Mouse (Mus musculus): ENCODE data around the gene Cog5. TPM values are rescaled to one million over a fixed set of nuclear protein-coding genes. Genes with fewer than 3 reads are reported as not detected.

The Cog5 gene
- polyA plus RNA-seq, 1 experiment from 2014 or later = 41.1 TPM

DNA sequence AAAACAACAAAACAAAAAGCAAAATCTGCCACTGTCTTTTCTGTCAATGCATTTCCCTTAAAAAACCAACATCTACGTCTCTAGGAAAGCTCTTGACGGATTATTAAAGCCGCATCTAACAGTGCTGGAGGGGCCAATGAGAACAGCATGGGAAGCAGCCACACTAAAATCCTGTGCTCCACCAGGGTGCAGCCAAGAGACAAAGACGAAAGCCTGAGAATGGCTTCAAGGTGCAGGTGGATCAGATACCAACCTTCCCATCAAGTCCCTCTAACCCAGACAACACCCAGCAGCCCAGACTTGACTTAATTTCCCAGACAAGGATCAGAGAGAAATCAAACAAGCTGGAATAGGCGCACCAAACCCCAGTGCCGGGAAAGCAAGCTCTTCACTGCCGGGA lies 321.9 kb downstream of the Cog5 start:
- DNase-seq (ENCODE audit: low spot score) = no peak
- H3K4me2 ChIP-seq (replicated peaks; ENCODE audit: low read depth, low read length) = no peak overlapping the region
- no peak overlapping the region for H3K4me3 ChIP-seq (ENCODE audit: low read depth, low read length)
- no peak overlapping the region for H3K9ac ChIP-seq (ENCODE audit: low read depth, low read length)
- H3K27ac ChIP-seq (ENCODE audit: low read depth, low read length) = no peak overlapping the region
- no peaks in the 10 kb centered on the region for H3K36me3 ChIP-seq (ENCODE audit: control insufficient read depth, insufficient read depth, low read length)
- H3K4me1 ChIP-seq (replicated peaks; ENCODE audit: control insufficient read depth, insufficient read depth, low read length) = no peaks in the 10 kb centered on the region
- WGBS = 64% methylated on average over 7 of the region's 7 CpGs
- H3K9me3 ChIP-seq (ENCODE audit: control insufficient read depth, low read length) = no peaks in the 10 kb centered on the region
- no peaks in the 10 kb centered on the region for H3K27me3 ChIP-seq (ENCODE audit: control insufficient read depth, insufficient read depth, low read length)
- ATAC-seq (ENCODE audit: low FRiP score) = no peak

DNA sequence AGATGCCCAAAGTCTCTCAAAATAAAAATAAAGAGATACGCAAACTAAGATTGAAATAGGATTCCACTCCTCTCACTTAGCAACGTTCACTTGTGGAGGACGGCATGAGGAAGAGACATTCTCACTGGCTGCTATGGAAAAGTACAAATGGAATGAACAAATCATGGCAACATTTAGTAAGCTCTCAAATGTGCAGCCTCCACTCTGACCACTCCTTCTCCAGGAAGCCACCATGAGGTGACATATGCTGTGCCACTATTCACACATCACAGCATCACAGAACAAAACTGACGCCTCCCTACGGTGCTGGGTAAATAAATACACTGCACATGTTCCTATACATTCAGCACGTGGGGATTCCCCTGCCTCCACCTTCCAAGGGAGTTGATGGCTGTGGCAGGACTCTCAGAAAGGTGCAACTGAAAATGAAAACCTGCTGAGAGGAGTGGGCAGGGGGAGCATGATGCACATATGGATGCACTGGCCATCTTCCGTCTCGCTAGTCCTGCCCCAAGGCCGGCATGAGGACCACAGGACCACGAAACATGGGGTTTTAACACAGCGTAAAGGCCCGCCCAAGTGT lies 323.0 kb downstream of the Cog5 start:
- 62% methylated on average over 12 of the region's 12 CpGs for WGBS
- Histone ChIP-seq H3K27ac (ENCODE audit: low read depth, low read length) (no peak overlapping the region), H3K4me3 (ENCODE audit: low read depth, low read length) (no peak overlapping the region), H3K4me2 (replicated peaks; ENCODE audit: low read depth, low read length) (no peak overlapping the region), H3K27me3 (ENCODE audit: control insufficient read depth, insufficient read depth, low read length) (no peaks in the 10 kb centered on the region), H3K4me1 (replicated peaks; ENCODE audit: control insufficient read depth, insufficient read depth, low read length) (no peaks in the 10 kb centered on the region), H3K9me3 (ENCODE audit: control insufficient read depth, low read length) (no peaks in the 10 kb centered on the region), H3K9ac (ENCODE audit: low read depth, low read length) (no peak overlapping the region), H3K36me3 (ENCODE audit: control insufficient read depth, insufficient read depth, low read length) (no peaks in the 10 kb centered on the region)
- no peak for DNase-seq (ENCODE audit: low spot score)
- ATAC-seq (ENCODE audit: low FRiP score) = no peak

DNA sequence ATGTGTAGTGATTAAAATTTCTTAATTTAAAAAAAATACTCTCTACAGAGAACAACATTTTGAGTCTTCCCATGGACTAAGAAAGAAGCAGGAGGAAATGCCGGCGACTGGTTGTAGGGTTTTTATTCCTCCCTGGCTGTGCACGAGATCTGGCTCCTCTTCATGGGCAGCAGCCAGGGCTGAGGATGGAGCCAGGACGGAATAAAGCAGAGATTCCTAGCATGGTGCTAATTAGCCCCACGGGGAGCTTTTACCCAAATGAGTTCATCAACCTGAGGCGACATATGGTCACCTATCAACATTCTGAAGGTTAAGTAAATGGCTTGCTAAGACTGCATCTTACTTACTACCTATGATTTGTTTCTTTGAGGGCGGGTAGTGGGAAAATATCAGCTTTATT lies 328.6 kb downstream of the Cog5 start:
- no peak overlapping the region for H3K4me2 ChIP-seq (replicated peaks; ENCODE audit: low read depth, low read length)
- whole genome bisulfite sequencing = 63% methylated on average over 7 of the region's 7 CpGs
- no peaks in the 10 kb centered on the region for H3K4me1 ChIP-seq (replicated peaks; ENCODE audit: control insufficient read depth, insufficient read depth, low read length)
- no peak overlapping the region for H3K27ac ChIP-seq (ENCODE audit: low read depth, low read length)
- H3K36me3 ChIP-seq (ENCODE audit: control insufficient read depth, insufficient read depth, low read length) = no peaks in the 10 kb centered on the region
- no peak overlapping the region for H3K9ac ChIP-seq (ENCODE audit: low read depth, low read length)
- ATAC-seq (ENCODE audit: low FRiP score) = no peak
- no peaks in the 10 kb centered on the region for H3K9me3 ChIP-seq (ENCODE audit: control insufficient read depth, low read length)
- H3K27me3 ChIP-seq (ENCODE audit: control insufficient read depth, insufficient read depth, low read length) = no peaks in the 10 kb centered on the region
- DNase-seq (ENCODE audit: low spot score) = no peak
- H3K4me3 ChIP-seq (ENCODE audit: low read depth, low read length) = no peak overlapping the region

DNA sequence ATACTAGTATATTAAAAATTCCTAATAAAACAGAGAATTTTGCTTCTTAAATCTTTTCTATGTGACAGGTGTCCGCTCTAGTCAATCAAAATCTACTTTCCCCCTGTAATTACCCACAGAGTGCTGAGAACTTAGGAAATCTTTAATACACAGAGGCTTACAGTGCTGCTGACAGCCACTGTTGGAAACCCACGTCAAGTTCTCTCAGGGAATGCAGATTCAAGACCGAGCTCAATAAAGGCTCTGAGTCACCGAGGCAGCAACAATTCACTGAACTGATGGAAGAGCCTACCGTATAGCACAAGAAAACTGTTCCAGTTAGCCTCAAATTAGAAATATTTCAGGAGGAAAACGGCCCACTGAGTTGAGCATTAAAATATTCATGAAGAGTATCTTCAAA lies 329.1 kb downstream of the Cog5 start:
- Histone ChIP-seq H3K27me3 (ENCODE audit: control insufficient read depth, insufficient read depth, low read length) (no peaks in the 10 kb centered on the region), H3K9ac (ENCODE audit: low read depth, low read length) (no peak overlapping the region), H3K4me3 (ENCODE audit: low read depth, low read length) (no peak overlapping the region), H3K27ac (ENCODE audit: low read depth, low read length) (no peak overlapping the region), H3K9me3 (ENCODE audit: control insufficient read depth, low read length) (no peaks in the 10 kb centered on the region), H3K4me2 (replicated peaks; ENCODE audit: low read depth, low read length) (no peak overlapping the region), H3K4me1 (replicated peaks; ENCODE audit: control insufficient read depth, insufficient read depth, low read length) (no peaks in the 10 kb centered on the region), H3K36me3 (ENCODE audit: control insufficient read depth, insufficient read depth, low read length) (no peaks in the 10 kb centered on the region)
- 71% methylated on average over 6 of the region's 6 CpGs for WGBS
- ATAC-seq (ENCODE audit: low FRiP score) (no peak), DNase-seq (ENCODE audit: low spot score) (no peak)

DNA sequence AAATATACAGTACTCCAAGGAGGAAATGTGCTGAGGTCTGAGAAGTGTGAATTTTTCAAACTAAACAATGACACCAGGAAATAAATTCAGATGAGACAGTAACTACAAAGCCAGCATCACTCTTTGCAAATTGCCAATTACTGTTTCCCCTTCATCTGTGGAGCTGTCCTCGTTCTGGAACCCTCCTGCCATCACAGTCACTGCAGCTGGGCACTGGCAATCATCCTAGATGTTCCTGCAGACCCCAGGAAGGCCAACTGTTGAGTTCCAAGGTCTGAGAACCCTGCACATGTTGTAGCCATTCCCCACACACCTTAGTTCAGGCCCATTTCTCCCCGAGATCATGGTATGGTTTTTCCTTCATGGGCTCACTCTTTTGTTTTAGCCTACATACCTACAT lies 329.5 kb downstream of the Cog5 start:
- no peaks in the 10 kb centered on the region for H3K4me1 ChIP-seq (replicated peaks; ENCODE audit: control insufficient read depth, insufficient read depth, low read length)
- H3K9ac ChIP-seq (ENCODE audit: low read depth, low read length) = no peak overlapping the region
- no peak for DNase-seq (ENCODE audit: low spot score)
- ATAC-seq (ENCODE audit: low FRiP score) = no peak
- H3K9me3 ChIP-seq (ENCODE audit: control insufficient read depth, low read length) = no peaks in the 10 kb centered on the region
- no peak overlapping the region for H3K4me3 ChIP-seq (ENCODE audit: low read depth, low read length)
- H3K27ac ChIP-seq (ENCODE audit: low read depth, low read length) = no peak overlapping the region
- H3K4me2 ChIP-seq (replicated peaks; ENCODE audit: low read depth, low read length) = no peak overlapping the region
- no peaks in the 10 kb centered on the region for H3K36me3 ChIP-seq (ENCODE audit: control insufficient read depth, insufficient read depth, low read length)
- 62% methylated on average over 2 of the region's 2 CpGs for WGBS
- no peaks in the 10 kb centered on the region for H3K27me3 ChIP-seq (ENCODE audit: control insufficient read depth, insufficient read depth, low read length)

DNA sequence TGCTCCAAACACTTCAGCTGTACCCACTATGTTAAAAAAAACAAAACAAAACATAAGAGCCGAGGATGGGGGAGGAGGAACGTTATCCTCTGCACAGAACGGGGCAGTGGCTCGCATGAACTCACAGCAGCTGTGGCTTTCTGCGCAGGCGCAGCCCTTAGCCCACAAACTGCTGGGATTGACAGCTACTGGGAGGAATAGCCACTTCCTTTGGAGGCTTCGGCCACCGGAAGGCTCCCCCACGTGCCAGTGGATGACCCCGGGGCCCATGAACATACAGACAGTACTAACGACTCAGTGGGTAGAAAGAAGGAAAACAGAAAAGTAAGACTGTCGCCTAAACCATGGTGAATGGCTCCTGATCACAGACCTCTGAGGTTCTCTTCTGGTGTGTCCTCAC lies 330.0 kb downstream of the Cog5 start:
- H3K36me3 ChIP-seq (ENCODE audit: control insufficient read depth, insufficient read depth, low read length) = no peaks in the 10 kb centered on the region

DNA sequence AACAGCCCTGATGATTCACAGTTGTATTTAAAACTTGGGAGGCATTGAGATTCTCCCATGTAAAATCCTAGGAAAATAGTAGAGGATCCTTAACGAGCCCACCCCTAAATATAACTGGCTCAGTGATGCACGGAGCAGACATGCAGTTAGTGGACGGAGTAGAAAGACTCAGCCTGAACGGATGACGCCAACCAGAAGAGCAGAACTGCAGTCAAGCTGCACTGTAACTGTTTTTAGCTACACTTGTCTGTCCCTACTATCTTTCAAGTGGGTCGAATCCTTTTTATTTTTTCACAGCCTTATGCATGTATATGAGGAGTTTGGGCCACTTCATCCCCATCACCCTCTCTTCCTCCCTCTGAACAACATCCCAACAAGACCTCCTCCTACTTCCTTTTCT lies 331.1 kb downstream of the Cog5 start:
- Histone ChIP-seq H3K36me3 (ENCODE audit: control insufficient read depth, insufficient read depth, low read length) (no peaks in the 10 kb centered on the region), H3K4me3 (ENCODE audit: low read depth, low read length) (no peak overlapping the region), H3K27ac (ENCODE audit: low read depth, low read length) (no peak overlapping the region), H3K4me2 (replicated peaks; ENCODE audit: low read depth, low read length) (no peak overlapping the region), H3K9ac (ENCODE audit: low read depth, low read length) (no peak overlapping the region), H3K4me1 (replicated peaks; ENCODE audit: control insufficient read depth, insufficient read depth, low read length) (no peaks in the 10 kb centered on the region), H3K9me3 (ENCODE audit: control insufficient read depth, low read length) (no peaks in the 10 kb centered on the region), H3K27me3 (ENCODE audit: control insufficient read depth, insufficient read depth, low read length) (no peaks in the 10 kb centered on the region)
- no peak for ATAC-seq (ENCODE audit: low FRiP score)
- WGBS = 92% methylated on average over 6 of the region's 6 CpGs
- no peak for DNase-seq (ENCODE audit: low spot score)

More for the DNA sequence above, 330.0 kb downstream of the Cog5 start:
- no peaks in the 10 kb centered on the region for H3K27me3 ChIP-seq (ENCODE audit: control insufficient read depth, insufficient read depth, low read length)
- no peaks in the 10 kb centered on the region for H3K4me1 ChIP-seq (replicated peaks; ENCODE audit: control insufficient read depth, insufficient read depth, low read length)
- H3K27ac ChIP-seq (ENCODE audit: low read depth, low read length) = no peak overlapping the region
- WGBS = 62% methylated on average over 12 of the region's 12 CpGs
- H3K4me3 ChIP-seq (ENCODE audit: low read depth, low read length) = no peak overlapping the region
- no peak overlapping the region for H3K9ac ChIP-seq (ENCODE audit: low read depth, low read length)
- H3K4me2 ChIP-seq (replicated peaks; ENCODE audit: low read depth, low read length) = no peak overlapping the region
- no peak for DNase-seq (ENCODE audit: low spot score)
- H3K9me3 ChIP-seq (ENCODE audit: control insufficient read depth, low read length) = no peaks in the 10 kb centered on the region
- no peak for ATAC-seq (ENCODE audit: low FRiP score)

DNA sequence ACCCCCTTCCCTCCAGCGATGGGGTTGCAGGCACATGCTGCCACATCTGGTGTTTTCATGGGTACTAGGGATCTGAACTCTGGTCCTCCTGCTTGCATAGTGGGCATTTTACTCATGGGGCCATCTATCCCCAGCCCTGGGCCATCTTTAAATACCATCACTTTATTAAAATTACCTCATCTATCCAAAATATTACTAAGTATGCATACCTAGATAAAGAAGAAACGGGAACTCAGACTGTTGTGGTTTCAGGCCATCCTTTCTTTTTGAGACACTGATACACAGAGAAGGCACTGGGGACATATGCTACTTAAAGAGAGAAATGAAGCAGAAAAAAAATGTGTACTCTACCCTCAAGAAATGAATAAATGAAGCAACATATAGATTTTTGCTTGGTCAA lies 331.8 kb downstream of the Cog5 start:
- Histone ChIP-seq H3K9me3 (ENCODE audit: control insufficient read depth, low read length) (no peaks in the 10 kb centered on the region), H3K36me3 (ENCODE audit: control insufficient read depth, insufficient read depth, low read length) (no peaks in the 10 kb centered on the region), H3K27ac (ENCODE audit: low read depth, low read length) (no peak overlapping the region), H3K9ac (ENCODE audit: low read depth, low read length) (no peak overlapping the region), H3K4me1 (replicated peaks; ENCODE audit: control insufficient read depth, insufficient read depth, low read length) (no peaks in the 10 kb centered on the region), H3K4me3 (ENCODE audit: low read depth, low read length) (no peak overlapping the region), H3K4me2 (replicated peaks; ENCODE audit: low read depth, low read length) (no peak overlapping the region), H3K27me3 (ENCODE audit: control insufficient read depth, insufficient read depth, low read length) (no peaks in the 10 kb centered on the region)
- DNase-seq (ENCODE audit: low spot score) (no peak), ATAC-seq (ENCODE audit: low FRiP score) (no peak)
- WGBS = 88% methylated on average over 2 of the region's 2 CpGs
